Mouse (Mus musculus): ENCODE results near the gene Mecom. TPM values are rescaled to one million over a fixed set of nuclear protein-coding genes. Genes with fewer than 3 reads are reported as not detected.
"Not testable (repeated sequence)": the region's sequence is repeated elsewhere in the genome, so short reads cannot be mapped to it uniquely, and the experiment has no call there.

Mecom gene
- polyA plus RNA-seq, 1 experiment = not detected

- no peak for TF ChIP-seq POLR2A (IDR thresholded peaks at IDR 0.05; ENCODE audit: borderline replicate concordance, low read depth, low read length)
- no peak for TF ChIP-seq CTCF (IDR thresholded peaks at IDR 0.05; ENCODE audit: low read depth, low read length)
- H3K4me1 ChIP-seq (ENCODE audit: control insufficient read depth, insufficient read depth, low read length) = no peaks in the 10 kb centered on the region
- no peak overlapping the region for H3K4me3 ChIP-seq (ENCODE audit: insufficient read depth, low read length)
- H3K27ac ChIP-seq (ENCODE audit: insufficient read depth, low read depth, low read length) = no peak overlapping the region
These were observed 320.9 kb downstream of the Mecom start for GRCm38 (mm10) chr3:30226928-30227370.

- H3K27ac ChIP-seq (ENCODE audit: insufficient read depth, low read depth, low read length); H3K4me1 ChIP-seq (ENCODE audit: control insufficient read depth, insufficient read depth, low read length); H3K4me3 ChIP-seq (ENCODE audit: insufficient read depth, low read length): not testable (repeated sequence)
These were observed 322.6 kb downstream of the Mecom start for GRCm38 (mm10) chr3:30225200-30225599.

- Histone ChIP-seq H3K4me1 (ENCODE audit: control insufficient read depth, insufficient read depth, low read length) (no peaks in the 10 kb centered on the region), H3K4me3 (ENCODE audit: insufficient read depth, low read length) (no peak overlapping the region), H3K27ac (ENCODE audit: insufficient read depth, low read depth, low read length) (no peak overlapping the region)
- TF ChIP-seq CTCF (IDR thresholded peaks at IDR 0.05; ENCODE audit: low read depth, low read length) = no peak
- no peak for TF ChIP-seq POLR2A (IDR thresholded peaks at IDR 0.05; ENCODE audit: borderline replicate concordance, low read depth, low read length)
These were observed 327.0 kb downstream of the Mecom start for GRCm38 (mm10) chr3:30220701-30221412.

DNA sequence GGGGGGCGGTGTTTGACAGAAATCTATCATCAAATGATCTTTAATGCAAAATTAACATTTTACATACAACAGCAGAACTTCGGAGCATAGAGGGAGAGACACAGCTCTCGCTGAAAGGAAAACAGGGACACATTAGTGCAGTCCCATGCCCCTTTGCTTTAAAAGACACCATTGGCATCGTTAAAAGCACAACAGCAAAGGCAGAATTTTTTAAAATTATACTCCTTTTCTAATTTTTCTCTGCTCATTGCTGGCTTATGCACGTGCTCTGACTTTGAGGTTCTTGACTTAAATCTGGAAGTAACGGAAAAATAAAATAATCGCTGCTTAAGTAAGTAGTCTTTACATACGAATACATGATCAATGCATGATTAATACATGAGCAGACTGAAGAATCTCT is 327.9 kb downstream of the Mecom start:
- H3K27ac ChIP-seq (ENCODE audit: insufficient read depth, low read depth, low read length) = no peak overlapping the region
- TF ChIP-seq CTCF (IDR thresholded peaks at IDR 0.05; ENCODE audit: low read depth, low read length) (no peak), POLR2A (IDR thresholded peaks at IDR 0.05; ENCODE audit: borderline replicate concordance, low read depth, low read length) (no peak)
- no peaks in the 10 kb centered on the region for H3K4me1 ChIP-seq (ENCODE audit: control insufficient read depth, insufficient read depth, low read length)
- no peak overlapping the region for H3K4me3 ChIP-seq (ENCODE audit: insufficient read depth, low read length)

DNA sequence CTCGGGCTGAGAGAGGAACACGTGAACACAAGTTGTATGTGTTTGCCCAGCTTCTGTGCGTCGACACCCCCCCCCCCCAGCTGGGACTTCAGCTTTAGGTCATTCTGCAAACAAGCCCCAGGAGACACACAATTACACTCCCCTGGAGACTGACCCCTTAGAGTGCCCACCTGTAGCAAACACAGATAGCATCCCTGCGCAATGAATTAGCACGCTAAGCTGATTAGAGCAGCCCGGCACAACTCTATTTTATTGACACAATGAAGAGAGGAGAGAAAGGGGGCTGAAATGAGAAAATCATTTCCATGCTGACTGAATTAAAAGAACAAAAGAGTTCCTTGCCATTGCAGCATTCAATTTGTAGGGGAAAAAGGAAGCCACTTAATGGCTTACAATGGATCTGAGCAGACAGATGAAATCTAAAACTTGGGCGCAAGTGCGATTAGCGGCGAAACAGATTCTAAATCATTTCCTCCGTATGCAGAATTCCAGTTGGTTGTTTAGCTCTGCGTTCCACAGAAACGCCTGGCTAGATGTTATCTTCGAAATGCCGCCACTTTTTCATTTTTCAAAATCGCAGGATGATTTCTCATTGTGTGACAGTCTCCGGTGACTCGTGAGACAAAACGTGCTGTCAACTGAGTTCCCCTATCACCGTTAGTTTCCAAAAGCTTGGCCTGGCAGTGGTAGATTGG is 328.5 kb downstream of the Mecom start:
- no peak overlapping the region for H3K27ac ChIP-seq (ENCODE audit: insufficient read depth, low read depth, low read length)
- no peak for TF ChIP-seq POLR2A (IDR thresholded peaks at IDR 0.05; ENCODE audit: borderline replicate concordance, low read depth, low read length)
- no peak for TF ChIP-seq CTCF (IDR thresholded peaks at IDR 0.05; ENCODE audit: low read depth, low read length)
- H3K4me1 ChIP-seq (ENCODE audit: control insufficient read depth, insufficient read depth, low read length) = no peaks in the 10 kb centered on the region
- H3K4me3 ChIP-seq (ENCODE audit: insufficient read depth, low read length) = no peak overlapping the region

- H3K4me3 ChIP-seq (ENCODE audit: insufficient read depth, low read length) = no peak overlapping the region
- no peaks in the 10 kb centered on the region for H3K4me1 ChIP-seq (ENCODE audit: control insufficient read depth, insufficient read depth, low read length)
- H3K27ac ChIP-seq (ENCODE audit: insufficient read depth, low read depth, low read length) = no peak overlapping the region
- TF ChIP-seq POLR2A (IDR thresholded peaks at IDR 0.05; ENCODE audit: borderline replicate concordance, low read depth, low read length) (no peak), CTCF (IDR thresholded peaks at IDR 0.05; ENCODE audit: low read depth, low read length) (no peak)
These were observed 333.2 kb downstream of the Mecom start for GRCm38 (mm10) chr3:30214607-30215006.

GRCm38 (mm10) chr3:30213540-30214170 is 334.2 kb downstream of the Mecom start:
- Histone ChIP-seq H3K27ac (ENCODE audit: insufficient read depth, low read depth, low read length) (no peak overlapping the region), H3K4me3 (ENCODE audit: insufficient read depth, low read length) (no peak overlapping the region), H3K4me1 (ENCODE audit: control insufficient read depth, insufficient read depth, low read length) (no peaks in the 10 kb centered on the region)
- TF ChIP-seq CTCF (IDR thresholded peaks at IDR 0.05; ENCODE audit: low read depth, low read length) (no peak), POLR2A (IDR thresholded peaks at IDR 0.05; ENCODE audit: borderline replicate concordance, low read depth, low read length) (no peak)

GRCm38 (mm10) chr3:30212802-30213201 is 335.0 kb downstream of the Mecom start:
- Histone ChIP-seq H3K4me1 (ENCODE audit: control insufficient read depth, insufficient read depth, low read length) (no peaks in the 10 kb centered on the region), H3K27ac (ENCODE audit: insufficient read depth, low read depth, low read length) (no peak overlapping the region), H3K4me3 (ENCODE audit: insufficient read depth, low read length) (no peak overlapping the region)
- TF ChIP-seq CTCF (IDR thresholded peaks at IDR 0.05; ENCODE audit: low read depth, low read length) = no peak
- no peak for TF ChIP-seq POLR2A (IDR thresholded peaks at IDR 0.05; ENCODE audit: borderline replicate concordance, low read depth, low read length)

GRCm38 (mm10) chr3:30209131-30209530 is 338.7 kb downstream of the Mecom start:
- Histone ChIP-seq H3K4me3 (ENCODE audit: insufficient read depth, low read length) (no peak overlapping the region), H3K4me1 (ENCODE audit: control insufficient read depth, insufficient read depth, low read length) (no peaks in the 10 kb centered on the region), H3K27ac (ENCODE audit: insufficient read depth, low read depth, low read length) (no peak overlapping the region)
- no peak for TF ChIP-seq CTCF (IDR thresholded peaks at IDR 0.05; ENCODE audit: low read depth, low read length)
- TF ChIP-seq POLR2A (IDR thresholded peaks at IDR 0.05; ENCODE audit: borderline replicate concordance, low read depth, low read length) = no peak

DNA sequence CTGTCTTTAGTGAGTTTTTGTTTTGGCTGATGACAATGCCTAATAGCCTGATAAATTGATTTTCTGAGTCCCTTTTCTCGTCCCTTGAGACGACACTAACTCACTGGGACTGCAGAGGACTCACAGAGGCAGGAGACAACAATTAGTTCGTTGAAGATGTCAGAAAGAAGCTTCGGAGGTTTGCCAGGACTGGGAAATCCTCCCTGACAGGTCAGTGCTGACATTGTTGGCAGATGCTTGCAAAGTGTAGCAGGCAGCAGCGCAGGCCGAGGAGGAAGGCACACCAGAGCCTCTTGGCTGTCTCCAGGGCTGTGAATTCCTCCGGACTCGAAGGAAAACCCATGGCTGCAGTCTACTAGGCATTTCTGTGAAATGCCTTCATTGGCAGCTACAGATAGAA is 339.9 kb downstream of the Mecom start:
- Histone ChIP-seq H3K4me1 (ENCODE audit: control insufficient read depth, insufficient read depth, low read length) (no peaks in the 10 kb centered on the region), H3K27ac (ENCODE audit: insufficient read depth, low read depth, low read length) (no peak overlapping the region), H3K4me3 (ENCODE audit: insufficient read depth, low read length) (no peak overlapping the region)
- TF ChIP-seq CTCF (IDR thresholded peaks at IDR 0.05; ENCODE audit: low read depth, low read length) = no peak
- no peak for TF ChIP-seq POLR2A (IDR thresholded peaks at IDR 0.05; ENCODE audit: borderline replicate concordance, low read depth, low read length)
